ENCODE assay signal across 11 mouse cellular contexts in genomic region chr12:80021030-80021473, GRCm38 (mm10).
DNase-seq lines count a peak whose midpoint lies in the region; ATAC-seq and TF ChIP-seq lines count a peak whose summit lies in the region.
"Had no signal": no experiment of that assay in that cellular context is flagged by ENCODE, and none has a peak within 500 bp of the region (broad histone marks: within the 10 kb centered on the region; RNA-seq: fewer than 3 reads in every experiment).

No protein-coding gene starts in this region.

- H3K27ac ChIP-seq in heart, embryonic 16.5 days (ENCODE audit: low read length) = no peak overlapping the region
- peak overlapping the region; percentile 78 for H3K27ac ChIP-seq in embryonic fibroblast, embryonic 13.5 days (ENCODE audit: insufficient read depth, low read length)
- peak overlapping the region; percentile 97 for H3K27ac ChIP-seq in limb, embryonic 13.5 days
- H3K27ac ChIP-seq: left cerebral cortex, adult 2 months had no signal

- H3K9me3 ChIP-seq in heart, embryonic 16.5 days (replicated peaks; ENCODE audit: control insufficient read depth, low read length) = no peaks in the 10 kb centered on the region
- no peaks in the 10 kb centered on the region for H3K9me3 ChIP-seq in limb, embryonic 13.5 days

- WGBS in heart, embryonic 16.5 days = 35% methylated on average over 6 of the region's 6 CpGs
- 2% methylated on average over 6 of the region's 6 CpGs for WGBS in limb, embryonic 13.5 days

- no peak for ATAC-seq in heart, embryonic 16.5 days (replicated peaks; ENCODE audit: extremely low read depth, insufficient read depth, low FRiP score)
- ATAC-seq in limb, embryonic 13.5 days (ENCODE audit: low FRiP score, low read depth) = peak; percentile 85
- no peak for ATAC-seq in erythroid progenitor cell, adult 5-6 weeks (replicated peaks; ENCODE audit: low FRiP score, poor library complexity, severe bottlenecking)

- H3K4me3 ChIP-seq in heart, embryonic 16.5 days (ENCODE audit: low read length) = no peak overlapping the region
- no peak overlapping the region for H3K4me3 ChIP-seq in embryonic fibroblast, embryonic 13.5 days (ENCODE audit: insufficient read depth, low read length)
- no peak overlapping the region for H3K4me3 ChIP-seq in limb, embryonic 13.5 days
- H3K4me3 ChIP-seq: left cerebral cortex, adult 2 months had no signal

- no peaks in the 10 kb centered on the region for H3K27me3 ChIP-seq in heart, embryonic 16.5 days (ENCODE audit: control insufficient read depth, insufficient read depth, low read length)
- no peaks in the 10 kb centered on the region for H3K27me3 ChIP-seq in limb, embryonic 13.5 days

- no peak for TF ChIP-seq CTCF in embryonic fibroblast, embryonic 13.5 days (IDR thresholded peaks at IDR 0.05; ENCODE audit: borderline replicate concordance, insufficient read depth, low read length)

- DNase-seq in heart, adult 8-10 months (ENCODE audit: low spot score) = no peak
- peak; percentile 84 for DNase-seq in A20 (ENCODE audit: low read depth, low spot score)
- no peak for DNase-seq in cerebellum, adult 11 months
- no peak for DNase-seq in natural killer cell, adult 2 months (ENCODE audit: low spot score in 2 of 2)
- DNase-seq: cerebellum, adult 9-11 months; right cerebral cortex, postnatal 14 days had no signal

- H3K36me3 ChIP-seq in heart, embryonic 16.5 days (ENCODE audit: control insufficient read depth, insufficient read depth) = no peaks in the 10 kb centered on the region
- H3K36me3 ChIP-seq in limb, embryonic 13.5 days = no peaks in the 10 kb centered on the region

- TF ChIP-seq POLR2A in embryonic fibroblast, embryonic 13.5 days (IDR thresholded peaks at IDR 0.05; ENCODE audit: low read depth, low read length) = no peak

- no peak overlapping the region for H3K4me2 ChIP-seq in heart, embryonic 16.5 days (ENCODE audit: low read depth, low read length)
- H3K4me2 ChIP-seq in limb, embryonic 13.5 days (replicated peaks) = peak overlapping the region; percentile 51

- peaks cover 53% of the 10 kb centered on the region for H3K4me1 ChIP-seq in heart, embryonic 16.5 days (ENCODE audit: control insufficient read depth, insufficient read depth, low read length)
- peaks cover 15% of the 10 kb centered on the region; the same call in 1 of the 2 replicates for H3K4me1 ChIP-seq in embryonic fibroblast, embryonic 13.5 days (ENCODE audit: control insufficient read depth, insufficient read depth, low read length)
- peaks cover 72% of the 10 kb centered on the region for H3K4me1 ChIP-seq in limb, embryonic 13.5 days

- 0 out of 2 replicates have a peak overlapping the region, but pooled peaks have one; percentile 35 for H3K9ac ChIP-seq in heart, embryonic 16.5 days (ENCODE audit: low read length)
- peak overlapping the region; percentile 45 for H3K9ac ChIP-seq in limb, embryonic 13.5 days
